Mouse (Mus musculus): ENCODE results near the gene Ccdc88b. TPM values are rescaled to one million over a fixed set of nuclear protein-coding genes. Genes with fewer than 3 reads are reported as not detected.

The Ccdc88b gene
- polyA plus RNA-seq, 1 experiment from 2014 or later, result 0.71 TPM

DNA sequence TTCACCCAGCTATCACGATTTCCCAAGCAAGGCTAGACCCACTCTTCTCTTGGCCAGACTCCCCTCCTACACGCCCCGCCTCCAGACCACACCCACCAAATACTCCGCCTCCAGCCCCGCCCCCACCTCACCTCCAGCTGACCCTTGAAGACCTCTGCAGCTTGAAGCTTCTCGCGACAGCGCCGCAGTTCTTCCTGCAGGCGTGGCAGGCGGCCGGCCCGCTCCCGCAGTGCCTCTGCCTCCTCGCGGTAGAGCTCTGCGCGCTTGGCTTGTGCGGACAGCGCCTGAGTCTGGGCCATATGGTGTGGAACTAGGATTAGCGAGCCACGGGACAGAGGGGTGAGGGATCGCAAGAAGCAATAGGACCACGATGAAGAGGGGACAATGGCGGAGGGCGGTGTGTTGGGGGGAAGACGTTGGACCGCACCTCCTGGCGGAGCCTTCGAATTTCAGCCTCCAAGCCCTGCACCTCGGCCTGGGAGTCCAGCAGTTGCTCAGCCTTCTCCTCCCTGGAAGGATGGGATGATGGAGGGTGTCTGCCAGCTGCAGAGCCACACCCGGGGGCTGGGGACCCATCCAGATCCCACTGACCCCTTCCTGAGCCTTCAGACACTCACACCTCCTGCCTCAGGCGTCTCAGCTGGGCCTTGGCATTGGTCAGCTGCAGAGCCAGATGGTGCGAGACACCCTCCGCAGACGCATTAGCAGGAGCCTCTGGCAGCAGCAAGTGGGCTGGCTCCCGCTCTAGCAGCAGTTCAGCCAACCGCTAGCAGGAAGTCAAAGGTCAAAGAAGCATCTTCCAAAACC, 2.6 kb downstream of the Ccdc88b start:
- Histone ChIP-seq H3K4me2 (peak overlapping the region; percentile 48), H3K9ac (no peak overlapping the region; the same call in 1 of the 2 replicates), H3K4me1 (peaks cover 17% of the 10 kb centered on the region), H3K9me3 (replicated peaks) (no peaks in the 10 kb centered on the region), H3K27ac (no peak overlapping the region), H3K27me3 (peaks cover 28% of the 10 kb centered on the region), H3K4me3 (peak overlapping the region; percentile 19; the same call in 1 of the 2 replicates), H3K36me3 (ENCODE audit: poor library complexity, severe bottlenecking) (no peaks in the 10 kb centered on the region)
- ATAC-seq, result peak; percentile 58; the same call in 1 of the 2 replicates
- WGBS, result 7% methylated on average over 38 of the region's 38 CpGs

DNA sequence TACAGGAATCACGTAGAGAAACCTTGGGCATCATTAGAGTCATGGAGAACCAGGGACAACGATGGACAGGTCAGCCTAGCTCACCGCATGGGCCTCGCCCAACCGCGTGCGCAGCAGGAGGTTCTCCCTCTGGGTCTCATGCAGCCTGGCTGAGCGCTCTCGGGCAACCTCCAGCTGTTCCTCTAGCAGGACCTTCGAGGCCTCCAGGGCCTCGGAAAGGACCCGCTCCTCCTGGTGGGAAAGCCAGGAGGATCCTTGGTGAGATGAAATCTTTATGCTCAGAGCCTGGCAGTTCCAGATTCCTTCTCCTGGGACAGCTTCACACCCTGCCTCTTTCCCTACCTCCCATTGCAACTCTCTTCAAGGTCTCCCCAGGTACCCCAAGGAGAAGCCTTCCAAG, 3.4 kb downstream of the Ccdc88b start:
- no peak overlapping the region; the same call in 1 of the 2 replicates for H3K9ac ChIP-seq
- H3K36me3 ChIP-seq (ENCODE audit: poor library complexity, severe bottlenecking), result no peaks in the 10 kb centered on the region
- 87% methylated on average over 12 of the region's 12 CpGs for WGBS
- H3K4me1 ChIP-seq, result peaks cover 17% of the 10 kb centered on the region
- H3K27me3 ChIP-seq, result peaks cover 36% of the 10 kb centered on the region
- H3K4me3 ChIP-seq, result no peak overlapping the region
- H3K27ac ChIP-seq, result no peak overlapping the region
- 0 out of 2 replicates have a peak overlapping the region, but pooled peaks have one; percentile 48 for H3K4me2 ChIP-seq
- no peaks in the 10 kb centered on the region for H3K9me3 ChIP-seq (replicated peaks)
- ATAC-seq, result no peak

DNA sequence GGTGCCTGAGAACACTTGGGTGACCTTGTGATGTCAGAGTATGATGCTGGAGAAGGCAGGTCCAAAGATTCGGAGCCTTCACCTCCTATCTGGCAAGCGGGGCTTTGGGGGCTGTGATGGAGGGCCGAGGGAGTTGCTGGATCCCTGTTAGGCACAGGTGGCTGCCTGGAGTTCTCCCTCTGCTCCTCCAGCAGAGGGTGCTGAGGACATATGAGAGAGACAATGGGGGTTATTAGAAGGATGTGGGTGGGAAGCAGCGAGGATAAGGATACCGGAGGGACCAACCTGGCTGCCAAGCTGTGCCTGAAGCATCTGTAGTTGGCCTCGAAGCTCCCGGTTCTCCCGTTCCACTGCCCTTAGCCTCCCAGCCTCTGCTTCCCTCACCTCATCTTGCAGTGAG, 4.1 kb downstream of the Ccdc88b start:
- H3K9me3 ChIP-seq (replicated peaks), result no peaks in the 10 kb centered on the region
- H3K27me3 ChIP-seq, result peaks cover 43% of the 10 kb centered on the region
- 78% methylated on average over 8 of the region's 8 CpGs for WGBS
- no peaks in the 10 kb centered on the region for H3K36me3 ChIP-seq (ENCODE audit: poor library complexity, severe bottlenecking)
- H3K27ac ChIP-seq, result no peak overlapping the region
- H3K4me2 ChIP-seq, result no peak overlapping the region
- peaks cover 17% of the 10 kb centered on the region for H3K4me1 ChIP-seq
- H3K9ac ChIP-seq, result no peak overlapping the region
- H3K4me3 ChIP-seq, result no peak overlapping the region
- no peak for ATAC-seq

DNA sequence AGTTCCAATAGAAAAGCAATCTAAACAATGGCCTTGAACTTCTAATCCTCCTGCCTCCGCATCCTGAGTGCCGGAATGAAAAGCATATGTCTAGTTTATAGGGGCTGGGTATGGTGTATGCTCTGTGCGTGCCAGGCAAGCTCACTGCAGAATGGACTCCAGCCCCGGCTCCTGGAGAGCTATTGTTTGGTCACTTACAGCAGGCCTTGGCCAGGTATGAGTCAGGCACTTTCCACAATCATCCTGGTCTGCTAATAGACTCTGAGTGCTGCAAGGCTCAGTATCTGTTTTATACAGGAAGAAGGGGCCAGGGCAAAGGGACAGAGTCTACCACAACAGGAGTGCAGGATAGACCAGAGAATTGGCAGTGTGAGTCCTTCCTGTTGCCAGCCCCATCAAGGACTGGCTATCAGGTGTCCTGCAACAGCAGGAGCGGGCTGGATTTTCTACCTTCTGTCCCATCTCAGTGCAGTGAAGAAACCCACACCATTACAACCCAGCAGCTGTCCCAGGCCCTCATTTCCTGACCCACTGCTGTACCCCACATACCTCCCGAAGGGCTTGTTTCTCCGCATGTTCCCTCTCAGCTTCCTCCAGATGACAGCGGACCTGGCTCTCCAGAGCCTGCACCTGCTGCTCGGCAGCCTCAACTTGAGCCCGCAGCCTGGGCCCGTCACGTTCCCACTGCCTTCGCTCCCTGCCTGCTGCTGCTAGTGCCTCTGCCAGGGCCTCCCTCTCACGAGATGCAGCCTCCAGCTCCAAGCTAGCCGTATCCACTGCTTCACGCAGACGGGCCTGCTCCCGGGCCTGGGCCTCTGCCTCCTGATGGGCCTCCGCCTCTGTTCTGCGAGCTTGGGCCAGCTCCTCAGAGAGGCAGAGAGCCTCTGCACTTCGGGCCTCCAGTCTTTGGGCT, 5.4 kb downstream of the Ccdc88b start:
- no peaks in the 10 kb centered on the region for H3K9me3 ChIP-seq (replicated peaks)
- H3K27ac ChIP-seq, result no peak overlapping the region
- H3K9ac ChIP-seq, result no peak overlapping the region
- peaks cover 23% of the 10 kb centered on the region for H3K4me1 ChIP-seq
- no peak for ATAC-seq
- 78% methylated on average over 21 of the region's 21 CpGs for WGBS
- no peaks in the 10 kb centered on the region for H3K36me3 ChIP-seq (ENCODE audit: poor library complexity, severe bottlenecking)
- H3K4me3 ChIP-seq, result no peak overlapping the region
- H3K4me2 ChIP-seq, result no peak overlapping the region
- H3K27me3 ChIP-seq, result peaks cover 56% of the 10 kb centered on the region

DNA sequence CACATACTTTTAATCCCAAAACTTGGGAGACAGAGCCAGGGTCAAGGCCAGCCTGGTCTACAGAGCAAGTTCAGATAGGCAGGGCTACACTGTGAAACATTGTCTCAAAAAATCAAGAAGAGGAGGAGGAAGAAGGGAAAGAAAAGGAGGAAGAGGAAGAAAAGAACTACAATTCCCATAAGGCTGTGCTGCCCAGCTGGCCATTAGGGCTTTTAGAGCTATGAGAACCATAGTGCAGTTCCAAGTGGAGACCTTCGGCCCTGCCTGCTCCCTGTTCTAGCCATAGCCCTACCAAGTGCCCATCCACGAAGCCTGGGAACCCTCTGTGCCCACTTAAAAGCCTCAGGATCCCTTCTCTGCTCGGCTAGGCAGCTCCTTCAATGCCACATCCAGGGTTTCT, 6.5 kb downstream of the Ccdc88b start:
- H3K27me3 ChIP-seq, result peaks cover 67% of the 10 kb centered on the region
- no peak overlapping the region for H3K4me3 ChIP-seq
- no peak overlapping the region for H3K4me2 ChIP-seq
- no peaks in the 10 kb centered on the region for H3K36me3 ChIP-seq (ENCODE audit: poor library complexity, severe bottlenecking)
- H3K4me1 ChIP-seq, result peaks cover 23% of the 10 kb centered on the region
- H3K27ac ChIP-seq, result no peak overlapping the region
- H3K9me3 ChIP-seq (replicated peaks), result no peaks in the 10 kb centered on the region
- WGBS, result 91% methylated on average over 3 of the region's 3 CpGs
- no peak overlapping the region for H3K9ac ChIP-seq
- ATAC-seq, result no peak

DNA sequence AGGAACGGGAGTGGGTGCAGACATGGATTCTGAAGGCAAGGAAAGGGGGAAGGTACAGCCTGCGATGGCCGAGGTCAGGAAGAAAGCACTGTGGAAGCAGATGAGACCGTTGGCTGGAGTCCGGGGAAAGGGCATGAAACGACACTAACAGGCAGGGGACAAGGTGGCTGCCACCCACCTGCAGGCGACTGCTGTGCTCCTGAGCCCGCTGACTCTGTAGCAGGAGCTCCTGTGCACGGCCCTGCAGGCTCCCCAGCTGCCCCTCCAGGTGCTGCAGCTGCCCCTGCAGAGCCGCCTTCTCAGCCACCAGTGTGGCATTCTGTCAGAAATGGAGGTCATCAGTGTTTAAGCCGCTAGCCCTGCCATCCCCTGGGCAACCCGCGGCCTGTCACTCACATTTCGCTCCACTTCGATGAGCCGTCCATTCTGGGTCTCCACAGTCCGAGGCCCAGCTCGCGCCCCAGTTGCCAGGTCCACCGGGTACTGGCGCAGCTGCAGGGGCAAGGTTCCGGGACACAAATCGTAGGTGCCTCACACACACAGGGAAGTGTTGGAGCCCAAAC, 8.4 kb downstream of the Ccdc88b start:
- Histone ChIP-seq H3K4me1 (peaks cover 7% of the 10 kb centered on the region), H3K9me3 (replicated peaks) (no peaks in the 10 kb centered on the region), H3K4me3 (no peak overlapping the region), H3K27me3 (peaks cover 65% of the 10 kb centered on the region), H3K36me3 (ENCODE audit: poor library complexity, severe bottlenecking) (no peaks in the 10 kb centered on the region), H3K9ac (no peak overlapping the region), H3K27ac (no peak overlapping the region), H3K4me2 (no peak overlapping the region)
- WGBS, result 69% methylated on average over 23 of the region's 23 CpGs
- no peak for ATAC-seq

DNA sequence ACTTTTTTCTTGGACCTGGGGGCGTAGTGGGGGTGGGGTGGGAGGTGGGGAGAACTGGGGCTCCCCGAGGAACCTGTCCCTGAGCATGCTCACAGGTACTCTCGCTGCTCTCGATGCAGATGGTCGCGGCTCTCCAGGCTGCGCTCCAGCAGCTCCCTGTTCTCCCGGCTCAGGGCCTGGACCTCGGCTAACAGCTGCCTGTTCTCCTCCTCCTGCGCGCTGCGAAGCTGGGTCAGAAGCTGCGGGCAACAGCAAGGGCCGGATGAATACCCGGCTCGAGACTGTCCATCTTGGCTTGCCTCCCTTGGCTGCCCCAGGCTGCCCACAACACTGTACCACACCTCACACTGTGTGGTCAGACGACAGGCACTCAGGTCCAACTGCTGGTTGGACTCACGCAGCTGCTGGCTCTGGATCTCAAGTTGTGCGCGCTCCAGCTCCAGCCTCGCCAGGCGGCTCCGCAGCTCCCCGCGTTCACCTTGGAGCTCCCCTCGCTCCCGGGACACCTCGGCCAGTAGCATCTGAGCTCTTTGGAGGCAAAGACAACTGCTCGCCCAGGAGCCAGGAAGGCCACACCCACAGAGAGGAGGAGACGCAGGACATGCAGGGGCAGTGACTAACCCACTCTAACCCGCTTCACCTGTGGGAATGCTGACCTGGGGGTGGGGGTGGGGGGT, 10.0 kb downstream of the Ccdc88b start:
- peaks cover 59% of the 10 kb centered on the region for H3K27me3 ChIP-seq
- WGBS, result 2% methylated on average over 31 of the region's 31 CpGs
- ATAC-seq, result no peak
- H3K4me3 ChIP-seq, result peak overlapping the region; percentile 12
- H3K4me1 ChIP-seq, result peaks cover 7% of the 10 kb centered on the region
- peak overlapping the region; percentile 43 for H3K4me2 ChIP-seq
- no peaks in the 10 kb centered on the region for H3K36me3 ChIP-seq (ENCODE audit: poor library complexity, severe bottlenecking)
- no peak overlapping the region for H3K9ac ChIP-seq
- H3K9me3 ChIP-seq (replicated peaks), result no peaks in the 10 kb centered on the region
- no peak overlapping the region for H3K27ac ChIP-seq

DNA sequence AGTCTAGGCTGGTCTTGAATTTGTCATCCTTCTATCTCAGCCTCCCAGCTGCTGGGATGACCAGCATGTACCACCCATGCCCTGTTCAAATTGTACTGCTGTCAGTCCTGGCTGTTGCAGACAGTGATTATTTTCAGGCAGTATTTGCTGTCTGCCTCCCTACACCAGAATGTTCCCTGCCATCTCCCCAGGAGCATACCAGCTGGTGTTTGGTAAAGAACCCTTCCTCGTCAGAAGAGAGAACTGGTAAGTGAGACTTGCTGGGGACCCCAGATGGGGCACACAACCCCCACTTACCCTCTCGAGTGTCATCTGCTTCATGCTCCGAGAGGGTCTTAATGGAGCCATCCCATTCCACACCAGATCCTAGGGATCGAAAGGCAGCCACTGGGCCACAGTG, 12.0 kb downstream of the Ccdc88b start:
- H3K27ac ChIP-seq, result no peak overlapping the region
- H3K36me3 ChIP-seq (ENCODE audit: poor library complexity, severe bottlenecking), result no peaks in the 10 kb centered on the region
- H3K9me3 ChIP-seq (replicated peaks), result no peaks in the 10 kb centered on the region
- peaks cover 9% of the 10 kb centered on the region for H3K4me1 ChIP-seq
- H3K27me3 ChIP-seq, result peaks cover 76% of the 10 kb centered on the region
- no peak overlapping the region for H3K4me2 ChIP-seq
- no peak overlapping the region for H3K9ac ChIP-seq
- H3K4me3 ChIP-seq, result no peak overlapping the region
- no peak for ATAC-seq
- WGBS, result 82% methylated on average over 4 of the region's 4 CpGs

DNA sequence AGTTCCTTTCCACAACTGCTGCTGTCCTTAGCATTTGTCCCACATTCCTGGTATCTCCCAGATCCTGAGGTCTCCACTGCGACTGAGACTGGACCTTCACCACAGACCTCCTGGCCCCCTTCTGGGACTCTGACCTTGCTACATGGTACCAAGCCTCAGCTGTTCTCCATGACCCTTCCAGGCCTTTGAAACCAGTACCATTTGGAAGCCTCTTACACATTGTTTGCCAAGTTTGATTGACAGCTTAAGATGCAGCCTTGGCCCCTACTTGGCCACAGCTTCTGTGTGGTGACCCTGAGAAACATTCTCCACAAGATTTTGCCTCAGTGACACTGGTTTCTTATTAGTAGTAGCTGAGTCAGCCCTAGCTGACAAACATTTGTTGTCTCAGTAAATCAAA, 15.7 kb downstream of the Ccdc88b start:
- Histone ChIP-seq H3K9ac (no peak overlapping the region), H3K36me3 (ENCODE audit: poor library complexity, severe bottlenecking) (no peaks in the 10 kb centered on the region), H3K9me3 (replicated peaks) (no peaks in the 10 kb centered on the region), H3K4me1 (peaks cover 19% of the 10 kb centered on the region), H3K4me2 (no peak overlapping the region), H3K4me3 (no peak overlapping the region), H3K27ac (no peak overlapping the region), H3K27me3 (peaks cover 75% of the 10 kb centered on the region)
- ATAC-seq, result no peak
- 68% methylated on average over 1 of the region's 1 CpGs for WGBS

DNA sequence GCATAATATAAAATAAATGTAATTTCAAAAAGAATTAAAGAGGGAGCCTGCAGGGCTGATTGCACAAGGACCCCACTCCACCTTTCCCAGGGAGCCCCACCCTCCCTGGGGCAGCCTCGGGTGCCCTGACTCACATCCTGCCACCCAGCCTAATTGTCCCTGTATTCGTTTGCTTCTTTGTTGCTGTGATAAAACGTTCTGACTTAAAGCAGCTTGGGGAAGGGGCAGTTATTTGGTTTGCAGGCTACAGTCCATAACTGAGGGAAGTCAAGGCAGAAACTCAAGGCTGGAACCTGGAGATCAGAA, 16.8 kb downstream of the Ccdc88b start:
- WGBS, result 15% methylated on average over 3 of the region's 3 CpGs
- H3K4me1 ChIP-seq, result peaks cover 19% of the 10 kb centered on the region
- H3K27ac ChIP-seq, result no peak overlapping the region
- no peaks in the 10 kb centered on the region for H3K36me3 ChIP-seq (ENCODE audit: poor library complexity, severe bottlenecking)
- no peaks in the 10 kb centered on the region for H3K9me3 ChIP-seq (replicated peaks)
- no peak for ATAC-seq
- no peak overlapping the region for H3K4me3 ChIP-seq
- peaks cover 66% of the 10 kb centered on the region for H3K27me3 ChIP-seq
- H3K4me2 ChIP-seq, result no peak overlapping the region; the same call in 1 of the 2 replicates
- H3K9ac ChIP-seq, result no peak overlapping the region

DNA sequence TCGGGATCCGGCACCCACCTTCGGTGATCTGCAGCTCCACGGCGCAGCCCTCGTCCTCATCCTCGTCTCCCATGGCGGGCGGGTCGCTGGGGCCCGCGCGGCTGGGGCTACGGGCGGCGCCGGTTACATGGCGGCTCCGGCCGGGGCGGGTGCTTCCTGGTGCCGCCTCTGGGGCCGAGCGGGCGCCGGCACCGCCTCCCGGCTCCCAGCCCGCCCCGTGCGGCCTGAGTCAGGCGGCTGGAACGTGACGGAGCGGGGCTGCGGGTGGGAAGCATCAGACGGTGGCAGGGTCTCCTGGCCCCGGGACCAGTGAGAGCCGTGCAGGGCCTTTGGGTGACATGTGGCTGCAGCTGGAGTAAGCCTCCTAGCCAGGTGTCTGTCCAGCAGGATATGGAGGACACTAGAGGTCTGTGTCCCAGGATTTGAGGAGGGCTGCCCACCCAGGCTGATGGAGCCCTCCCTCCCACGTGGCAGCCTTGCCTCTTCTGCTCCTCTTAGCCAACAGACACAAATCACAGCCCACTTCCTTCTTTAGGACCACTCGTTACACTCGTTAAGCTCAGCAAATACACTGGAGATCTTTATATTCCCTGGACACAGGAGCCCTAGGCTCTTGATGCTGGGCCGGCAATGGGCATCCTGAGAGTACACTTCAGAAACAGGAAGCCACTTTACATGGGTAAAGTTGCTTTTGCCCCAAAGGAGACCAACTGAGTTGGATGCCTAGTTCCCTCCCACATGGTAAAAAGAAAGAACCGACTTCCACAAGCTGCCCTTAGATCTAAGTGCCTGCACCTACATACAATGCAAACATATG, 17.3 kb downstream of the Ccdc88b start, which contains the start of gene Rps6ka4:
Gene Rps6ka4, minus strand, starts transcription at position 162 of the 817 bp plus-strand sequence.
- Histone ChIP-seq H3K4me3 (peak within 1 kb of the TSS; percentile 62), H3K9ac (peak within 1 kb of the TSS; percentile 77), H3K27ac (no peak within 1 kb of the TSS), H3K4me1 (peaks cover 19% of the 10 kb centered on the region), H3K36me3 (ENCODE audit: poor library complexity, severe bottlenecking) (no peaks in the 10 kb centered on the region), H3K27me3 (peaks cover 63% of the 10 kb centered on the region), H3K4me2 (peak within 1 kb of the TSS; percentile 99), H3K9me3 (replicated peaks) (no peaks in the 10 kb centered on the region)
- 1% methylated on average over 41 of the region's 44 CpGs for WGBS
- ATAC-seq, result peak; percentile 76

Measured in forebrain, embryonic 13.5 days (tissue).